21 mouse cellular contexts compared by ENCODE assay signal in genomic region chr6:109167439-109167838, GRCm38 (mm10).
DNase-seq lines count a peak whose midpoint lies in the region; ATAC-seq and TF ChIP-seq lines count a peak whose summit lies in the region.
"Had no signal": no experiment of that assay in that cellular context is flagged by ENCODE, and none has a peak within 500 bp of the region (broad histone marks: within the 10 kb centered on the region; RNA-seq: fewer than 3 reads in every experiment).

No protein-coding gene starts in this region.

- WGBS in embryonic facial prominence, embryonic 14.5 days, result 73% methylated on average over 4 of the region's 5 CpGs
- WGBS in embryonic facial prominence, embryonic 10.5 days, result 93% methylated on average over 5 of the region's 5 CpGs
- 53% methylated on average over 5 of the region's 5 CpGs for WGBS in hindbrain, postnatal 0 days
- whole genome bisulfite sequencing in hindbrain, embryonic 10.5 days, result 88% methylated on average over 5 of the region's 5 CpGs

- ATAC-seq in embryonic facial prominence, embryonic 14.5 days (ENCODE audit: low read depth), result 0 out of 2 replicates have a peak, but pooled peaks have one; percentile 55
- no peak for ATAC-seq in hindbrain, postnatal 0 days
- ATAC-seq: CD4-positive, CD25-positive, alpha-beta regulatory T cell, adult 4 months; intestine, embryonic 15.5 days had no signal

- no peak overlapping the region for H3K9ac ChIP-seq in embryonic facial prominence, embryonic 14.5 days (ENCODE audit: low read depth, low read length)
- H3K9ac ChIP-seq in hindbrain, postnatal 0 days (replicated peaks; ENCODE audit: low read length), result no peak overlapping the region
- H3K9ac ChIP-seq: hindbrain, embryonic 13.5 days; intestine, embryonic 15.5 days had no signal

- no peak for TF ChIP-seq CTCF in hindbrain, postnatal 0 days (IDR thresholded peaks at IDR 0.05; ENCODE audit: low read depth)

- no peaks in the 10 kb centered on the region for H3K9me3 ChIP-seq in embryonic facial prominence, embryonic 14.5 days (ENCODE audit: control insufficient read depth, low read length)
- H3K9me3 ChIP-seq in embryonic facial prominence, embryonic 10.5 days, result no peaks in the 10 kb centered on the region
- no peaks in the 10 kb centered on the region for H3K9me3 ChIP-seq in hindbrain, postnatal 0 days (ENCODE audit: low read length)
- no peaks in the 10 kb centered on the region for H3K9me3 ChIP-seq in hindbrain, embryonic 10.5 days
- H3K9me3 ChIP-seq: heart, embryonic 10.5 days; hindbrain, embryonic 13.5 days; intestine, embryonic 15.5 days had no signal

- no peak overlapping the region for H3K4me3 ChIP-seq in embryonic facial prominence, embryonic 14.5 days (ENCODE audit: low read depth, low read length)
- no peak overlapping the region for H3K4me3 ChIP-seq in embryonic facial prominence, embryonic 10.5 days
- H3K4me3 ChIP-seq in hindbrain, postnatal 0 days (ENCODE audit: low read length), result no peak overlapping the region
- no peak overlapping the region for H3K4me3 ChIP-seq in hindbrain, embryonic 10.5 days
- H3K4me3 ChIP-seq: heart, embryonic 10.5 days; hindbrain, embryonic 13.5 days; intestine, embryonic 15.5 days had no signal

- no peak overlapping the region for H3K4me2 ChIP-seq in embryonic facial prominence, embryonic 14.5 days (ENCODE audit: low read depth, low read length)
- no peak overlapping the region for H3K4me2 ChIP-seq in hindbrain, postnatal 0 days (ENCODE audit: low read depth, low read length)
- H3K4me2 ChIP-seq: hindbrain, embryonic 13.5 days; intestine, embryonic 15.5 days had no signal

- H3K36me3 ChIP-seq in embryonic facial prominence, embryonic 14.5 days (ENCODE audit: control insufficient read depth, insufficient read depth, low read length), result no peaks in the 10 kb centered on the region
- H3K36me3 ChIP-seq in embryonic facial prominence, embryonic 10.5 days (replicated peaks), result no peaks in the 10 kb centered on the region
- no peaks in the 10 kb centered on the region for H3K36me3 ChIP-seq in hindbrain, postnatal 0 days (ENCODE audit: insufficient read depth, low read length)
- no peaks in the 10 kb centered on the region for H3K36me3 ChIP-seq in hindbrain, embryonic 10.5 days
- H3K36me3 ChIP-seq: G1E; heart, embryonic 10.5 days; hindbrain, embryonic 13.5 days; intestine, embryonic 15.5 days had no signal

- H3K4me1 ChIP-seq in embryonic facial prominence, embryonic 14.5 days (ENCODE audit: control insufficient read depth, insufficient read depth, low read length), result no peaks in the 10 kb centered on the region
- H3K4me1 ChIP-seq in embryonic facial prominence, embryonic 10.5 days, result no peaks in the 10 kb centered on the region
- no peaks in the 10 kb centered on the region for H3K4me1 ChIP-seq in hindbrain, postnatal 0 days (ENCODE audit: insufficient read depth, low read length)
- no peaks in the 10 kb centered on the region for H3K4me1 ChIP-seq in hindbrain, embryonic 10.5 days (replicated peaks)
- H3K4me1 ChIP-seq: heart, embryonic 10.5 days; intestine, embryonic 15.5 days had no signal

- DNase-seq in embryonic facial prominence, embryonic 14.5 days (ENCODE audit: low spot score), result peak; percentile 63
- no peak for DNase-seq in embryonic facial prominence, embryonic 10.5 days (ENCODE audit: low spot score)
- DNase-seq in hindbrain, postnatal 0 days (ENCODE audit: low spot score), result peak; percentile 30
- no peak for DNase-seq in hindbrain, embryonic 10.5 days (ENCODE audit: low spot score)
- peak; percentile 52 for DNase-seq in brain, embryonic 18.5 days (ENCODE audit: low read depth, low spot score)
- DNase-seq in kidney, adult 18-20 months, result no peak
- no peak for DNase-seq in spleen, postnatal 10 days (ENCODE audit: low spot score in 2 of 2)
- DNase-seq: adrenal gland, adult 8-10 months; B cell, adult 2 months; cerebellum, adult 2 months; cerebellum, postnatal 10 days; gastrocnemius, postnatal 10 days; heart, adult 18-20 months; heart, postnatal 10 days; heart, postnatal 4 days; kidney, adult 8-10 months had no signal

- H3K27ac ChIP-seq in embryonic facial prominence, embryonic 14.5 days (replicated peaks; ENCODE audit: low read depth, low read length), result no peak overlapping the region
- H3K27ac ChIP-seq in embryonic facial prominence, embryonic 10.5 days (replicated peaks), result no peak overlapping the region
- H3K27ac ChIP-seq in hindbrain, postnatal 0 days, result no peak overlapping the region
- no peak overlapping the region for H3K27ac ChIP-seq in hindbrain, embryonic 10.5 days
- H3K27ac ChIP-seq: heart, embryonic 10.5 days; hindbrain, embryonic 13.5 days; intestine, embryonic 15.5 days had no signal

- H3K27me3 ChIP-seq in embryonic facial prominence, embryonic 14.5 days (replicated peaks; ENCODE audit: control insufficient read depth, insufficient read depth, low read length), result no peaks in the 10 kb centered on the region
- H3K27me3 ChIP-seq in embryonic facial prominence, embryonic 10.5 days (replicated peaks; ENCODE audit: low read depth, poor library complexity, severe bottlenecking), result no peaks in the 10 kb centered on the region
- no peaks in the 10 kb centered on the region for H3K27me3 ChIP-seq in hindbrain, postnatal 0 days (ENCODE audit: insufficient read depth, low read length)
- H3K27me3 ChIP-seq in hindbrain, embryonic 10.5 days (ENCODE audit: insufficient read depth, poor library complexity, severe bottlenecking), result no peaks in the 10 kb centered on the region
- H3K27me3 ChIP-seq: hindbrain, embryonic 13.5 days; intestine, embryonic 15.5 days had no signal

Comparison
In these comparisons a context has a peak if more than half of its experiments do, and no peak if none do; other contexts are left out.
1. DNase-seq: peak in embryonic facial prominence, embryonic 14.5 days (single experiment), hindbrain, postnatal 0 days (single experiment) and brain, embryonic 18.5 days (single experiment); none in embryonic facial prominence, embryonic 10.5 days (single experiment), hindbrain, embryonic 10.5 days (single experiment), kidney, adult 18-20 months (single experiment) and spleen, postnatal 10 days (0 of 2).